Mouse (Mus musculus) urinary bladder, postnatal 25 days (tissue): ENCODE data around the gene Rpl31.

ENCODE experiments used
- DNase-seq: peaks from one replicate; pipeline ENCODE4 v3.0.0; 2022; ENCODE audit warnings: low spot score

Gene Rpl31

GRCm38 (mm10) chr1:39367045-39367444, 597 bp upstream of the Rpl31 start:
- no peak for DNase-seq

- no peak for DNase-seq
Observed at GRCm38 (mm10) chr1:39368267-39368841, 712 bp downstream of the Rpl31 start.

GRCm38 (mm10) chr1:39370431-39370830, 2.8 kb downstream of the Rpl31 start:
- DNase-seq = no peak

GRCm38 (mm10) chr1:39372220-39372843, 4.7 kb downstream of the Rpl31 start:
- DNase-seq = no peak

GRCm38 (mm10) chr1:39373378-39373777, 5.7 kb downstream of the Rpl31 start:
- no peak for DNase-seq

GRCm38 (mm10) chr1:39374231-39374809, 6.7 kb downstream of the Rpl31 start:
- no peak for DNase-seq

GRCm38 (mm10) chr1:39376121-39376520, 8.5 kb downstream of the Rpl31 start:
- no peak for DNase-seq

GRCm38 (mm10) chr1:39376726-39377240, 9.1 kb downstream of the Rpl31 start:
- DNase-seq = no peak

GRCm38 (mm10) chr1:39378540-39378939, 10.9 kb downstream of the Rpl31 start:
- no peak for DNase-seq

GRCm38 (mm10) chr1:39379021-39379420, 11.4 kb downstream of the Rpl31 start:
- DNase-seq = no peak

- DNase-seq = no peak
Observed at GRCm38 (mm10) chr1:39381017-39381416, 13.4 kb downstream of the Rpl31 start.

- DNase-seq = no peak
Observed at GRCm38 (mm10) chr1:39384914-39385313, 17.3 kb downstream of the Rpl31 start.

- DNase-seq = no peak
Observed at GRCm38 (mm10) chr1:39386456-39386855, 18.8 kb downstream of the Rpl31 start.

GRCm38 (mm10) chr1:39387497-39387896, 19.9 kb downstream of the Rpl31 start:
- DNase-seq = no peak

GRCm38 (mm10) chr1:39388163-39388562, 20.5 kb downstream of the Rpl31 start:
- DNase-seq = no peak

- no peak for DNase-seq
Observed at GRCm38 (mm10) chr1:39389338-39389737, 21.7 kb downstream of the Rpl31 start.

GRCm38 (mm10) chr1:39391652-39392051, 24.0 kb downstream of the Rpl31 start:
- DNase-seq = no peak

- DNase-seq = peak; percentile 74
Observed at GRCm38 (mm10) chr1:39392189-39392588, 24.5 kb downstream of the Rpl31 start.

GRCm38 (mm10) chr1:39393217-39393867, 25.7 kb downstream of the Rpl31 start:
- DNase-seq = no peak

- DNase-seq = no peak
Observed at GRCm38 (mm10) chr1:39394096-39394495, 26.5 kb downstream of the Rpl31 start.

- no peak for DNase-seq
Observed at GRCm38 (mm10) chr1:39394650-39395049, 27.0 kb downstream of the Rpl31 start.

- no peak for DNase-seq
Observed at GRCm38 (mm10) chr1:39396347-39396746, 28.7 kb downstream of the Rpl31 start.

- DNase-seq = no peak
Observed at GRCm38 (mm10) chr1:39398284-39398683, 30.6 kb downstream of the Rpl31 start.
